Mouse (Mus musculus) cortical plate, adult 2 months (tissue): ENCODE measurements at regions not wholly inside any gene's neighbourhood (a gene's known extent, or its start where the extent isn't known, plus 50 kb on each side); places are given as distances from the start of the nearest gene placed in this dataset.

Experiments
- CTCF ChIP-seq: fragments of 200-500 bp; IDR thresholded peaks from 2 replicates; pipeline ENCODE4 v1.5.1; 2011; ENCODE audit warnings: mild to moderate bottlenecking, control low read depth, low read length; ENCODE audit not compliant: insufficient read depth; ENCODE audit errors: extremely low read depth
- POLR2A ChIP-seq: fragments of 200-500 bp; IDR thresholded peaks from 2 replicates; pipeline ENCODE4 v1.6.1; 2011; ENCODE audit warnings: mild to moderate bottlenecking, low read length, control low read depth; ENCODE audit not compliant: insufficient read depth; ENCODE audit errors: extremely low read depth

- no peak for TF ChIP-seq CTCF
- TF ChIP-seq POLR2A = no peak
Measured at GRCm38 (mm10) chr14:114840766-114841165, 251.2 kb upstream of the Gpc5 start.
